Mouse (Mus musculus) CH12.LX (cell line): Measurements from ENCODE around the gene Cald1.

Source experiments
- CTCF ChIP-seq, 2 experiments: IDR thresholded peaks in 1 of 2; conservative IDR thresholded peaks in 1 of 2; 2 replicates each; pipeline ENCODE4 v1.5.1; 2011 to 2012; ENCODE audit warnings: low read depth in 2 of 2, low read length in 2 of 2, improper control_type of control experiment in 1 of 2, inconsistent platforms in 1 of 2, mild to moderate bottlenecking in 1 of 2, moderate library complexity in 1 of 2
- EP300 ChIP-seq: IDR thresholded peaks from 2 replicates; pipeline ENCODE4 v1.6.1; 2011; ENCODE audit warnings: low read length, improper control_type of control experiment
- MAFK ChIP-seq: IDR thresholded peaks from 2 replicates; pipeline ENCODE4 v1.6.1; 2011; ENCODE audit warnings: low read length, improper control_type of control experiment; ENCODE audit not compliant: insufficient replicate concordance
- ZKSCAN1 ChIP-seq: IDR thresholded peaks from 2 replicates; pipeline ENCODE4 v1.6.1; 2012; ENCODE audit warnings: low read depth, inconsistent platforms, low read length, improper control_type of control experiment, borderline replicate concordance

GRCm38 (mm10) chr6:34717651-34718050 is 119.4 kb downstream of the Cald1 start:
- TF ChIP-seq ZKSCAN1: no peak
- TF ChIP-seq CTCF (conservative IDR thresholded peaks at IDR 0.05 in 1 of 2, IDR thresholded peaks at IDR 0.05 in 1 of 2; ENCODE audit: low read depth in 2 of 2, low read length in 2 of 2): no peak
- no peak for TF ChIP-seq MAFK
- no peak for TF ChIP-seq EP300
